Mouse (Mus musculus): Measurements from ENCODE around the gene Stard13. TPM values are rescaled to one million over a fixed set of nuclear protein-coding genes. Genes with fewer than 3 reads are reported as not detected.

Stard13 gene
- total RNA-seq, 2 experiments from 2014 or later, result not detected

DNA sequence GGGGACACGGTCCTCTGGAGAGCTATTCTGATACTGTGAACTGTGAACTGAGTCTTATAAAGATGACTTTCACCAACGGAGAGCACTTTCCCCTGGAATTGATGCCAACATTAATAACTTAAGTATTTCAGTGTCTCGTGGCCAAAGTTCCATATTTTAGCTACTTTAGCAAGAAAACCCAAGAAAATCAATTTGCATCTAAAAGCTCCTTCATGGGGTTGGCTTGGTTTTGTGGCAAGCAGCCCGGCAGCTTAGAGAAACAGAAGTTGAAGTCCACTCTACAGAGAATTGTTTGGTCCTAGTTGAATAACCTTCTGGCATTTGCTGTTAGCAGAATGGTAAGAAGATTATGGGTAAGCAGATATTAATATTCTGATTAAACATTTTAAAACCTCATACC lies 2.2 kb downstream of the Stard13 start:
- no peak for ATAC-seq (replicated peaks; ENCODE audit: low FRiP score, poor library complexity, severe bottlenecking)

DNA sequence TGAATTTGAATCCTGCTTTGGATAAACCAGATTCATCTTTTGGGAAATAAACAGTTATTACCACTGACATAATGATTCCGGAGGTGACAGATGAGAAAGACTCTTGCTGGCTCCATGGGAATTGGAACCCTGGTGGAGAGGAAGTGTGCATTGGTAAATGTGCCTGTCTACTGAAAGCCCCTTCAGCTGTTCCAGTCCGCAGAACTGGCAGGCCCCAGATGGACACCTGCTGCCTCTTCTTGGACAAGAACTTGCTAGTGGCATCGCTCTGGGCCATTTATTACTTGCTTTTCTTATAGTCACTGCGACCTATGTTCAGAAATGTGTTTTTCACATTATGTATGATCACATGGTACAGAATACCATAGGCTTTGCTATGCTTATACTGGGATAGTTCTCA lies 3.2 kb downstream of the Stard13 start:
- ATAC-seq (replicated peaks; ENCODE audit: low FRiP score, poor library complexity, severe bottlenecking), result no peak

DNA sequence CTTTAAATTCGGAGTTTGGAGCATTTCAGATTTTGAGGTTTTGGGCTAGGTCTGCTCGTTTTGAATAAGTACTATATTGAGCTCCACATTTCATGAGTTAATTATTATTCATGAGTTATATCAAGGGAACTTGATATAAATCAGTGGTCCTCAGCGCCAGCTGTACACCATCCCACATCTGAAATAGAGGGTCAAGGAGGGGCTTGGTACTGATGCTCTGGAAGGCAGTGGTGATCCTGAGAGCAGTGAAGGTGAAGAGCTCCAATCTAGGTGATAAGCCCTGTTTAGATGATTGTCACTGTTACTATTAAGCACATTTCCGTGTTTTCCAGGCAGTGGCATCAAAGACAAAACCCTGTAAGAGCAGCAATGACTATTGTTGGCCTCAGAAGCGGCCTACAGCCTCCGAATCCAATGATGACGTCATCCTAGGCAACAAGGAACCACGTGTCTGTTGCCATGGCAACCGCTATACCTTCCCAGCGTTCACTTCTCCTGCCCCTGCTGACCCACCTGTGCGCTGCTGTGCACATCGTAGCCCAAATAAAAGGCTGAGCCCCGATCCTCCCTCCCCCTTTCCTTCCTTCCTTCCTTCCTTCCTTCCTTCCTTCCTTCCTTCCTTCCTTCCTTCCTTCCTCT lies 5.2 kb downstream of the Stard13 start:
- no peak for ATAC-seq (replicated peaks; ENCODE audit: low FRiP score, poor library complexity, severe bottlenecking)

DNA sequence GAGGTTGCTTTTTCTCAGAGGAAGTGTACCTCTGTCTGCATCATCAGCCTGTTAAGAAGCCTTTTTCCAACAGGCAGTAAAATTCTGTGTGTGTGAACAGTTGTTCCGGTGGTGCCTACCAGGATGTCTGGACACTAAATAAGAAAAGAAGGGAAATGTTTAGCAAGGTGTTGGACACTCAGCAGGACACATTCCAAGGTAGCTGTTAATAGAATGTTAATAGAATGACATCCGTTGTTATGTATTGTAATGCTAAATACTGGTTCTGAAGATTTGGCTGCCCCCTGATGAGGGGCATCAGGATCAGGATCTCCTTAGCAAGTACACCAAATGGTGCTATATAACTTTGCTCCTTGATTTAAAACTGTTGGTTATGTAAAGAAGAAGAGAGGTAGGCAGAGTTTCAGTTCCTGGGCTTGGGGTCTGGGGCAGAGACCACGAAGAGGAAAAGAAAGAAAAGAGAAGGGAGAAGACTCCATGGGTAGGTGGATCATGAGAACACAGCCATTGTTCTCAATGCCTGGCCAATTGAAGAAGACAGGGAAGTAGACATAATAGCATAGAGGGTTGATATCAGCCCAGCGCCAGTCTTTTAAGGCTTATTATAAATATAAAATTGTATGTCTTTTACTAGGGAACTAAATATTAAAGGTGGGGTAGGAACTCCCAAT lies 9.8 kb downstream of the Stard13 start:
- no peak for ATAC-seq (replicated peaks; ENCODE audit: low FRiP score, poor library complexity, severe bottlenecking)

DNA sequence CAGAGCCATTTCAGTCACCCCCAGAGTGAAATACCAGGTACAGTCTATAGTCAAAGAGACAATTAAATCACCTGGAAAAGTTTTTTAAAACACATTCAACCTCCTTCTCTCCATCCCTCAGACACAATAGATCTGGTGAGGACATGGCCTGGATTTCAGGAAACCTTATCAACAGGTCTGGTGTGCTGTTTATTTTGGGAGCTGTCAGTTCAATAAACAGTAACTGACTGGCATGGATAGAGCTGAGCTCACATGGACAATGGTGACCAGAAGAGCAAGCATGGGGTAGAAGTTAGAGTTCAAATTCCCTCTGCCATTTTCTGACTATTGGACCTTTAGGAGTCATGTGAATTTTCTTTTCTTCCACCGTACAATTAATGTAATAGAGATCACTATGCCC lies 10.8 kb downstream of the Stard13 start:
- ATAC-seq (replicated peaks; ENCODE audit: low FRiP score, poor library complexity, severe bottlenecking), result no peak

DNA sequence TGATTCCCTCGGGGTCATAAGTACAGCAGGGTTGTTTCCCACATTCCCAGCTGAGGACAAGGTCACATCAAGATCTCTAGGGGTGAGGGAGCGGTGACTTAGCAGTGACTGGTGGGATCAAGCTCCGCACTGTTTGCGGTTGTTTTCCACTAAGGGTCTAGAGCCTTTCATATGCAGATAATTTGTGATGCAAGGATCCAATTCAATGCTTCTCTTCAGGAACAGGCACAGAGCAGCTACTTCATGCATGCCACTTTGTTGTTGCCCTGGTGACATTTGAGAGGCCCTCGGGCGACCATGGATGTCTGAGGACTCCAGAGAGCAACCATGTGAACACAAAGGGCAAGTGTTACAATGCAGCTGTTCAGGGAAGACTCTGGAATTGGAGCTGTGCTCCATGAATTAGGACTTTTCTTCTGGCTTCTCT lies 14.9 kb downstream of the Stard13 start:
- ATAC-seq (replicated peaks; ENCODE audit: low FRiP score, poor library complexity, severe bottlenecking), result no peak

DNA sequence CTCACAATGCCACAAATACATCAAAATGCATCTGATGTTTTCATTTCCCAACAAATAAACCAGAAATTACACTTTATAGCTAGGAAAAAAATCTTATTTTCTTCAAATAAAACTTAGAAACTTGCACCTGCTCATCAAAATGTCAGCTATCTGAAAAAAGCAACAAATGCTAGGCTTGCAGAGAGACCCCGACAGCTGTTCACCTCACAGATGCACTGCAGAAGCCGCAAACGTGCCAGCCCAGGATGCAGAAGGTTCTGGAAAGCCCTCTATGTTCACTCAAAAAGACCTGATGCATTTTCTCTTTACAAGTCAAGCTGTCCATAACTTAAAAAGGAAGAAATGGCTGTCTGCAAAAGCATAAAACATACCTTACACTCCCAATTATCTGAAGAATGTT lies 20.5 kb downstream of the Stard13 start:
- no peak for ATAC-seq (replicated peaks; ENCODE audit: low FRiP score, poor library complexity, severe bottlenecking)

DNA sequence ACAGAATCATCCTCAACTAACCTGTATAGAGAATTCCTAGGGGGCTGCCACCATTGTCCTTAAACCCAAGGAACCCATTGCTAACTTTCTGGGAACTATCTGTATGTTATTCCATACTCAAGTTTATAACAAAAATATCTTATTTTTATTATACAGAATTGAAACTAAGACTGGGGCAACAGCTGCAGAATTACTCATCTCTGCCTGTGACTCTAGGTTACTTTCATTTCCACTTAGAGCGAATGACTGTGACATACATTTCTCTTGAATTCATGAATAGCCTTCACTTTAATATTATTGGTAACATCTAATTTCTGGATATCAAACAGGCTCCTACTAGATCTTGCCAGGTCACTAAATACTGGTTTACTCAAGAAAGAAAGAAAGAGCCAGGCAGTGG lies 22.8 kb downstream of the Stard13 start:
- no peak for ATAC-seq (replicated peaks; ENCODE audit: low FRiP score, poor library complexity, severe bottlenecking)

DNA sequence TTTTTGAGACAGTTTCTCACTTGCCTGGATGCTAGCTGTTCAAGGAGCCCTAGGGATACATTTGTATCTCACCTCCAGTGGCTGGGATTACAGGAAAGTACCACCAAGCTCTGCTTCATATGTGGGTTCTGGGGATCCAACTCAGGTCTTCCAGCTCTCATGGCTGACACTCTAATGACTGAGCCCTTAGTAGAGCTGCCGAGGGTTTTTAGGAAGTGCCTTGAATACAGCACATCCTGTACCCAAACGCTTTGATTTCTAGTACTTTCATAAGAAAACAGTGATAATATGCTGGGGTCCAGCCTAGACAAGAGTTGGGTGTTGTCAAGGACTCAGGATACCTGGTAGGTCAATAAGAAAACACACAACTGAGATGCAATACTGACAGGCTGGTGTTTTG lies 23.6 kb downstream of the Stard13 start:
- no peak for ATAC-seq (replicated peaks; ENCODE audit: low FRiP score, poor library complexity, severe bottlenecking)

DNA sequence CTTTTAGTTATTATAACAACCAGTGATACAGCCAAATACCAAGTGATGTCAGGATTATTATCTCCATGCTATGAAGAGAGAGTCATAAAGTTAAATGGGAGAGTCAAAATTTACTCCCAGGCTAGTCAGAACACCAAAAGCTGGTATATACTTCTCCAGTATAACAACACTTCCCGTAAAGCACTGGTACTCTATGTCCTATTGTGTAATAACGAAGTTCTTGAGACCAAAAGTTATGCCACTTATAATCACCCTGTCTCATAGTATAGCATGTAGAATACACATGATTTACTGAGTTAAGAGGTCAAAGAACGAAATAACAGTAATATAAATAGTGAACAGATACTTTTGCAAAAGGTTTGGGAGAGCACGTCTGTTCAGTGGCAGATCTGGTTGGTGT lies 28.6 kb downstream of the Stard13 start:
- no peak for ATAC-seq (replicated peaks; ENCODE audit: low FRiP score, poor library complexity, severe bottlenecking)

DNA sequence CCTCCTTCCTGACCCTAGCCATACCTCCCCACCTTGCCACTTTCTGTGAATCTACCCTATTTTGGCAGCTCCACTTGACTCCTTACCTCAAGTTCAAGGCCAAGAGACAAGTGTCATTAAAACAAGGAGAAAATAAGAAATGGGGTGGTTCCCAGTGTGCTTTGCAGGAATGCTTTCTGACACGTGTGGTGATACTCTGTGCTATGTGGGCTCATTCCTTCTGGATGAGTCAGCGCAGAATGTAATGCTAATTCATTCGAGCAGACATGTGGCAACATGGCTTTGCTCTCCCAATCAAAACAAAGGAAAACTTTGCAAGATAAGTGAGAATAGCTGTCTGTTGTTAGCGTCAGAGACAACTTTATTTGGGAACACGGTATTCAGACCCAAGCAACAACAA lies 30.7 kb downstream of the Stard13 start:
- no peak for ATAC-seq (replicated peaks; ENCODE audit: low FRiP score, poor library complexity, severe bottlenecking)

DNA sequence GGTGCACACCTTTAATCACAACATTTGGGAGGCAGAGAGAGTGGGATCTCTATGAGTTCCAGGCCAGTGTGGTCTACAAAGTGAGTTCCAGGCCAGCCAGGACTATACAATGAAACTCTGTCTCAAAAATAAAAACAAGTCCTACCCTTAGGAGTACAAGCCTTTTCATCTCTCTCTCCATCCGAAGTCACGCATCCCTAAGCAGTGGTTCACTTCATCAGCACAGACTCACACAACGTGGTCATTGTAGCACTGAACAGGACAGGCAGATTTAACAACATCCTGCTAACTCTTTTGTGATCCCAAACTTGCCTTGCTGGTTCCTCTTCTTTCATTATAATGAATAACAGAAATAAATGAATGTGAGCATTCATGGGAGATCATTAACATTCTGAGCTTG lies 32.4 kb downstream of the Stard13 start:
- no peak for ATAC-seq (replicated peaks; ENCODE audit: low FRiP score, poor library complexity, severe bottlenecking)

DNA sequence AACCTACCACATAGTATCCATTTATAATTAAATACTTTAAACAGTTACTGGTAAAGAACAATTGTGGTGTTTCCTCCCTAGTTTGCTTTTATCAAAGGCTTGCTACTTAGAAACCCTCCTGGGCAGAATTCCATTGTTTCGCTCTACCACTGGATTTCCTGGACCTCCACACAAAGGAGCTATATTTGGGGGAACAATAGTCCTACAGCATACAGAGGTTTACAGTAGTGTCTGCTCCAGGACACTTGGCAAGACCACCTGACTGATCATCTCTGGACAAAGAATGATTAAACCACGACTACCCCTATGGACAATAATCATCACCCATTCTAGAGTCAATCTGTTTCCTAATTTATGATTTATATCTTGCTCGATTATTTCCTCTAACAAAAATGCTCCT lies 34.4 kb downstream of the Stard13 start:
- no peak for ATAC-seq (replicated peaks; ENCODE audit: low FRiP score, poor library complexity, severe bottlenecking)

DNA sequence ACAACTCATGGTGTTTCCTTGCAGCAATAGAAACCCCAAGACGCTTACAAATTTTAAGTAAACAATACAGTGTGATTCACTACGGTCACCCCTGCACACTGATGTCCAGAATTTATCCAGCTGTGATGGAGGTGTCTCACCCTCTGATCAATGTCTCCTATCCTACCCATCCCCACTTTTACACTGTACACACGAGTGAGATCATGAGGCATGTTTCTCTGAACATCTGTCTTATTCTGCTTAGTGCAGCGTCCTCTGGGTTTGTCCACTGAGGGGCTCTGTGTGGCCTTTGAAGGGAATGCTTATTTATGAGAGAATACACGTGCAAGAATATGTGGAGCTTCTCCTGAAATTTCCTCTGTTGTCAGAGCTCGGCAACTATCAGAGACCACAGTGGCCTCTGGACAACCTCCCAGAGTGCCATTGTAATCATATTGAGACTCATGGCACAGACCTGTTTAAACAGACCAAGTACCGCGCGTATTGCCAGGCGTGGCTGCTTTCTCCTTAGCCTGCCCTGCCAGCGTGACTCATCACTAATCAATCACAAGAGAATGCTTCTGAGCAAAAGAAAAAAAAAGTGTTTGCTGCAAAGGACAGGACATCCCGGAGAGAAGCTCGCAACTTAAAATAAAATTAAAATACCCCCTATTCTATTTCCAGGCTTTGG lies 36.9 kb downstream of the Stard13 start:
- no peak for ATAC-seq (replicated peaks; ENCODE audit: low FRiP score, poor library complexity, severe bottlenecking)

DNA sequence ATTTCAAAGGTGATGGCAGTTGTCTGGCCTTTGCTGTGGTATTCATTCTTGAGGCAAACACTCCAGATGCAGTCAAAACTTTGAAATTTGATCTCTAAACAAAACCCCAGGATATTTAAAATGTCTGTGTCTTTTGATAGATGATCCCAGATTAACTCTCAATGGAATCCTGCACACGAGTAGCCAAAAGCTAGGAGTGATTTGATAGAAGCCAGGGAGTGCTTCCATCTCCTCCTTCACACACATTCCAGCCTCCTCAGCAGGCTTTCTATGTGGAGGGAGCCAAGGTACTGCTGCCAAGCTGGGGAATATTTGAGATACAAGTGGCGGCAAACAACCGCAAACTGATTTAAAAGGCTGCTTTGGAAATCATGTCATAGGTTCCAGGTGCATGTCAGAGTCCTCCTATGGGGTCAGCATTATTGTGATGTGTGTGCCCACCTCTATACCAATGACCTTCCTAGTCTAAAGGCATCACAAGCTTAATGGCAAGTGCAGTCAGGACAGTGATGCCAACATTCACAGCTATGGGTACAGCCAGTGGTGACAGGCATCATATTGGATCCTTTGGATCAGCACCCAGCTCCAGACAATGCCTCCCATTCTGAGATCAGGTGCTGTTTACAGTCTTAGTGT lies 39.6 kb downstream of the Stard13 start:
- ATAC-seq (replicated peaks; ENCODE audit: low FRiP score, poor library complexity, severe bottlenecking), result no peak

DNA sequence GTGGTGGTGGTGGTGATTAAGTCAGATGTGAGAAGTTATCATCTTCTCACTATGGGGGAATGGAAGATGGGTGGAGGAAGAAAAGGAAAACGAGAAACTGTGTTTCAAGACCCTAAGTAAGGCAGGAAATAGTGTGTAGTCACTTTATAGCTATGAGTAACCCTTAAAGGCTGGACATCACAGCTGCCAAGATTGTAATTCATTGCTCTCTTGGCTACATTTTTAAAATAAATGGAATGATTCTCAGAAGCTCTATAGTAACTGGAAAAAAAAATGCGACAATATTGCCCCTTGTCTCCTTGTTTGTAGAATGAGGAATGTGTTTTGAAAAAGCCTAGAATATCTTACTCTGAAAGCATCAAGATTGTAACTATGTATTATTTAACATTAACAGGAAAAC lies 41.4 kb downstream of the Stard13 start:
- no peak for ATAC-seq (replicated peaks; ENCODE audit: low FRiP score, poor library complexity, severe bottlenecking)

DNA sequence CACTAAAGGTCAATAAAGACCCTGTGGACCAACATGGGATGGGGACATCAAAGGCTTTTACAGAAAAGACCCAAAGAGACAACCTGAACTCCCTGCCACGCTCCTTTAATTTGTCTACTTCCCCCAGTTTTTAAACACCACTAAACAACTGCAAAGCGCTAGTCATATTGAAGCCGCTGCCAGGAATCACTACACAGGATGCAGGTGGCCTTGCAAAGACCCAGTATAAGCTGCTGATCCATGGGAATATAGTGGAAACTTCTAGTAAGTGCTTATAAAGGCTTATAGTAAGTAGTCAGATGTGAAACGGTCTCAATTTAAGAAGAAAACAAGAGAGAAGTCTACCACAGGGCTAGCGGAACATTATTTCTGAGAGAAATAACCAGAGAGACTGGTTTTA lies 42.9 kb downstream of the Stard13 start:
- ATAC-seq (replicated peaks; ENCODE audit: low FRiP score, poor library complexity, severe bottlenecking), result no peak

DNA sequence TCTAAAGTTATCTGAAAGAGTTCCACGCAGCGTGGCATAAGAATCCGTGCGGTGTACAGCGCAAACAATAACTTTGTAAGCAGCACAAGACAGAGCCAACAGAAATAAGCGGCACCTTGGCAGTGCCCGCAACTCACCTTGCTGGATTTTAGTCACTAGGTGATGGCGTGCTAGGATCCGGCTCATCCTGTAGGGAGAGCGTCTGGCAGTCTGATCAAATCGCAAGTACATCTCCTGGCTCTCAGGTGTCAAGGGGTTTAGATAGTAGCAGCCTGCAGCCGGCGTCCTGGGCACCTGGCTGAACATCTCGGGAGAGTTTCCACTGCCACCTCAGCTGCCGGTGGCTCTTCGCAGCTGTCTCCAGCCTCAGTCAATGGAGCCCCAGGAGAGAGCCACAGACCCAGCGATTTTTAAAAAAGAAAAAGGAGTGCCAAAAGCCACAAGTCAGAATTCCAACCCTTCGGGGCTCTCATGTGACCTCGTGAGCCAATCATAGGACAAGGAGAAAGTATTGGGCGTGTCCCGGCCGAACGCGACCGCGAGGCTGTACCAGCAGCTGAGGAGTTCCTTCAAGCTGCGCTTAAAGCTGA lies 43.8 kb downstream of the Stard13 start:
- no peak; the same call in 1 of the 2 replicates for ATAC-seq (replicated peaks; ENCODE audit: low FRiP score, poor library complexity, severe bottlenecking)

DNA sequence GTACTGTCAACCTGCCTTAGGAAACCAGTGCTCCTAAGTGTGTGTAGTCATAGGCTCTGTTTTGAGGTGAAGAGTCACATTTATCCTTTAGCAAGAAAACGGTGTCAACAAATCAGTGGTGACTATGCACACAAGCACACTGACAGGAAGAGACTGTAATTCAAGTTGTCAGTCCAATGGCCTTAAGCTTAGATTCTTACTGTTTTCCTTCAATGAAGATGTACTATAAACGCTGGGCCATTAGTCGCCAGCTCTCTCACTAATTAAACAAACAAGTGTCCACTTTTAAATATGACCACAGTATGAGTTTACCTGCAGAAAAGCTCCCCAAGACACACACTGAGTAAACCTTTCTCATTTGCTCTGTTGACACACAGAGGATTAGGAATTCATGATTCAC lies 44.3 kb downstream of the Stard13 start:
- no peak for ATAC-seq (replicated peaks; ENCODE audit: low FRiP score, poor library complexity, severe bottlenecking)

DNA sequence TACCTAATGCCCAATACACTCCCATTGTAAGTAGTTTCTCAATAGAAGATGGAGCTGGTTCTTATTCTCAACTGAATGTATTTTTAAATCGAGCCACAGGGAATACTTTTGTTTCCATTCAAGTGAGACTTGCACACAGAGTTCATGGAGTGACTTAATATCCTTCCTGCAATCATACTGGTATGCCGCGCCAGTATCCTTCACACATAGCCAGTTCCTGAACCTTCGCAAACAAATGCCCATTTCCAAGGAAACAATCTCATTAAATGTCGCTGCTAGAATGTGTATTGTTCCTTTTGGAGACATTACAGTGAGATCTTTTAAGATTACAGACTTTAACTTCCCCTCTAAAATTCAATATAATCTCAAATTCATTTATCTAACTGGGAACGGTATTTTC lies 45.0 kb downstream of the Stard13 start:
- no peak for ATAC-seq (replicated peaks; ENCODE audit: low FRiP score, poor library complexity, severe bottlenecking)

DNA sequence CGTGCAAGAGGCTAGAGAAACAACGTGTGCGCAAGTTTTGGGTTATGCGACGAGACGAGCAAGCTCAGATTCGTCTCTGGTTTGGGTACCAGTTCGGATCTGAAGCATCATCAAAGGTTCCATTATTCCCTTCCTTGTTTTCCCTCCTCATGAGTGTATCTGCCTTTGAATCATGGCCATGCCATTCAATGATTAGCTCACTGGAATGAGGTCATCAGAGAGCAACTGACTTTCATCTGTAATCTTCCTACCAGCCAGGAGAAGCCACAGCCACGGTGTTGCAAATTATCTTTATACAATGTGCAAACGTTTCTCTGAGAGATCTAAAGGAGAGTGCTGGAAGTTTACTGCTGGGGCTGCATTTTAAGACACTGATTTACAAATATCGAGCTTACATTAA lies 46.3 kb downstream of the Stard13 start:
- ATAC-seq (replicated peaks; ENCODE audit: low FRiP score, poor library complexity, severe bottlenecking), result no peak

Measured in erythroid progenitor cell, adult 5-6 weeks (primary cell).